Mouse (Mus musculus): ENCODE measurements around the gene Lrrc49. TPM values are rescaled to one million over a fixed set of nuclear protein-coding genes. Genes with fewer than 3 reads are reported as not detected.
A peak's percentile ranks its signal among the peaks of the same experiment; 100 is the strongest.

The Lrrc49 gene
- total RNA-seq, 2 experiments from 2014 or later, result 54.4 to 58.3 TPM

DNA sequence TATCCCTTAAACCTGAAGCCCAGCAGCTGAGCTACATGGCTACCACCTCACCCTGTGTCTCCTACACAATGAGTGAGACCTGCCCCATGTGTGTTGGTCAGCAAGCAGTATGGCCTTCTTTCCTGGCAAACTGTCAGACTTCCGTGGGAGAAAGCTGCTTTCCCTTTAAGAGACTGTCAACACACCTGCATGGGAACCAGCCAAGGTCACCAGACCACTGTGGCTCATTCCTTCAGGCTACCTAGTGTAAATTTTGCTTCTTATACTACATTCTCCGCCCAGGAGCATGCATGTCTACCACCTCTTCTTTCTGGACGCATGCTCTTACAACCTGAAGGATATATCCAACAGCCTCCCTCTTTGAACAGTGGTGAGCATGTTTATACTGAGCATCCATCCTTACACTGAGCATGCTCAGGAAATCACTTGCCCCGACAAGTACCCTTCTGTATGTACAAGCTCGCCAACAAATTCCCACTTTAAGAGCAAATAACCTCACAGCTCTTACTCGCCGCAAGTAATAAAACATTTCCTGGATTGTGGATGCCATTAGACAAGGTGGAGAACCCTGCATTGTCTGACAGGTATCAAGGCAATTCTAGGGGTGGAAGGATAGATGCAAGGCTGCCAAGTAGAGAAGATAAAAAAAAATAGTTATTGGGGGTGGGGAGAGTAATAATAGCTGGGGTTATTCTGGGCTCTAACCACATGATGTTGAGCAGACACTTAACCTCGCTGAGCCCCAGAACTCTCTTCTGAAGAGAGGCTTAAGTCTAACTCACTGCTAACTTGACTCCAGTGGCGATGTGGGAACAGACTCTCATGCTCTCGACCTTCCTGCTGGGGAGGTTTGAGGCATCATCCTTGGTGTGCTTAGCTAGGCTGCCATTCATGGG is 158.4 kb downstream of the Lrrc49 start:
- DNase-seq, result no peak

DNA sequence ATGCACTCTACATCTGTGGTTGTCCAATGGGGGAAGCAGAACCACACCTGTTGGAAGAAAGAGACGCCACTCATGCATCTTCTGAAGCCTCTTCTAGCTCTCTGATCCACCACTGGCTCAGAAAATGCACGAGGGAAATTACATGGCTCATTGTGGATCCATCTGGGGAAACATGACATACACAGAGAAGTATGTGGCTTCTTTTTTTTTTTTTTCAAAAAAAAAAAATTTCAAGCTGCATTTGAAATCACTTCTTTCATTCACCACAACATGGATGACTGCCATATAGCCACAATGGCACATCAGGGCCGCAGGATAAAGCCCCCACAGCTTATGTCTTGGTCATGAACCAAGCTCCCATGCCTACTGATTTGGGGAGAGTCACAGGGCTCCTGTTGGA is 159.7 kb downstream of the Lrrc49 start:
- no peak for DNase-seq

DNA sequence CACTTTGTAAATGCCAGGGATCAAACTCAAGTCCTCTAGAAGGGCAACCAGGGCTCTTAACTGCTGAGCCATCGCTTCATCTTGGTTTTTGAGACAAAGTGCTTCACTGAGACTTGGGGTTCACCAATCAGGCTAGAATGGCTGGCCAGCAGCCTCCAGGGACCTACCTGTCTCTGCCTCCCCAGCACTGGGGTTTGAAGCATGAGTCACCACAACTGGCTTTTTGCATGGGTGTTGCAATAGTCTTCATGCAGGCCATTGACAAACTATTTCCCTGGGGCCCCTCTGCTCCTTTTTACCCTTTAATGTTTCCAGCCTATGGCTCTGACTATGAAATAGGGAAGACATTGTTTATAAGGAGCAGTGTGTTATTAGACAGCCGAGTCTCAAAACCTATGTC is 160.1 kb downstream of the Lrrc49 start:
- DNase-seq, result no peak

DNA sequence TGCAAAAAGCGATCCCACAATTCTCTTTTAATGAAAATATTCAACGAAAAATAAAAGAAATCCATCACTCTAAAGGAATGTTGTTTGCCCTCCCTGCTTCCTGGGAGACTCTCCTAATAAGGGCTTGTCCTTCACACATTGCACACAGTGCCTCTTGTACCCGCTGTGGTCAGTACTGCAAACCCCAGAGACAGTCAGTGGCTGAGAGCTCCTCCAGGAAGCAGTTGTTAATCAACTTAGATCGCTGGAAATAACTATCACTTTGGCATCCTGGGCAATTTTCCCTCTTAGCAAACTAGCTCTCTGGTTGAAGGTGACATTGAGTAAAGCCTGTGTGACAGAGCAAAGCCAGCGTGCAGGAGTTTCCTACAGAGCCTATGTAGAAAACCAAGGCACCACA is 160.9 kb downstream of the Lrrc49 start:
- no peak for DNase-seq

- no peak for DNase-seq
Observed at GRCm38 (mm10) chr9:60526195-60526594, 161.8 kb downstream of the Lrrc49 start.

- DNase-seq, result peak; percentile 11 to 14
Observed at GRCm38 (mm10) chr9:60521806-60522264, 166.1 kb downstream of the Lrrc49 start, which contains the start of gene Thsd4. TSS of gene Thsd4 (minus strand) at chr9:60522046.

GRCm38 (mm10) chr9:60521143-60521542 is 166.8 kb downstream of the Lrrc49 start:
- DNase-seq, result no peak

DNA sequence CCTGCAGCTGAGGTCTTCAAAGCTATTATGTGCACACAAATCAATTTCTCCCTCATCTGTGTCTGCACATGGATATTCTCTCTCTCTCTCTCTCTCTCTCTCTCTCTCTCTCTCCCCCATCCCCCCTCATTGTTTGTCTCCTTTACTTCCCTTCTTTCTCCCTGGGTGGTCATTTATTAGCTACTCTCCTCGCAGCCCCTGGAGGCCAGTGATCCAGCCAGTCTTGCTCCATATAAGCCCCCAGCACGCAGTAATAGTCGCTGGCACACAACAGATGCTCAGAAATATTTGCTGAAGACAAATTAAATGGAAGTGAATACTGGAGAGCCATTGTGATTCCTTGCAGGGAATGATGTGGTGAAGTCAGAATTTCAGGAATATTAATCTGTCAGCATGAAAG is 168.4 kb downstream of the Lrrc49 start:
- DNase-seq, result no peak

Other genes starting within 250 kb of the Lrrc49 start
- 10 to 100 TPM; 22.9 to 25.7 TPM for gene Thsd4, start 166.1 kb downstream of the Lrrc49 start, total RNA-seq (2021)
- gene Larp6, start 24.8 kb upstream of the Lrrc49 start, total RNA-seq (2021), result 10 to 100 TPM; 33.4 to 34.8 TPM
- 1 to 10 TPM; 5.6 to 7.0 TPM for gene Uaca, start 106.4 kb upstream of the Lrrc49 start, total RNA-seq (2021)

Data from layer of hippocampus, postnatal 36 days (tissue).